Mouse (Mus musculus): ENCODE results near the gene Dicer1. TPM values are rescaled to one million over a fixed set of nuclear protein-coding genes. Genes with fewer than 3 reads are reported as not detected.

The Dicer1 gene
- polyA plus RNA-seq, 1 experiment from 2014 or later = 31.3 TPM

GRCm38 (mm10) chr12:104677371-104677924, 74.3 kb downstream of the Dicer1 start:
- no peak overlapping the region for H3K4me2 ChIP-seq (ENCODE audit: low read length)
- H3K9ac ChIP-seq (ENCODE audit: low read depth, low read length) = no peak overlapping the region
- peak; percentile 12; the same call in 1 of the 2 replicates for ATAC-seq
- peaks cover 6% of the 10 kb centered on the region for H3K4me1 ChIP-seq (ENCODE audit: control insufficient read depth, insufficient read depth, low read length)
- no peaks in the 10 kb centered on the region for H3K36me3 ChIP-seq (ENCODE audit: control insufficient read depth, insufficient read depth, low read length)
- no peaks in the 10 kb centered on the region for H3K9me3 ChIP-seq (replicated peaks; ENCODE audit: control insufficient read depth, low read length, poor library complexity, severe bottlenecking)
- no peak overlapping the region for H3K4me3 ChIP-seq (ENCODE audit: low read depth, low read length)
- H3K27ac ChIP-seq (ENCODE audit: low read length) = no peak overlapping the region
- WGBS = 87% methylated on average over 9 of the region's 9 CpGs
- no peaks in the 10 kb centered on the region for H3K27me3 ChIP-seq (ENCODE audit: control insufficient read depth, insufficient read depth, low read depth, low read length)

DNA sequence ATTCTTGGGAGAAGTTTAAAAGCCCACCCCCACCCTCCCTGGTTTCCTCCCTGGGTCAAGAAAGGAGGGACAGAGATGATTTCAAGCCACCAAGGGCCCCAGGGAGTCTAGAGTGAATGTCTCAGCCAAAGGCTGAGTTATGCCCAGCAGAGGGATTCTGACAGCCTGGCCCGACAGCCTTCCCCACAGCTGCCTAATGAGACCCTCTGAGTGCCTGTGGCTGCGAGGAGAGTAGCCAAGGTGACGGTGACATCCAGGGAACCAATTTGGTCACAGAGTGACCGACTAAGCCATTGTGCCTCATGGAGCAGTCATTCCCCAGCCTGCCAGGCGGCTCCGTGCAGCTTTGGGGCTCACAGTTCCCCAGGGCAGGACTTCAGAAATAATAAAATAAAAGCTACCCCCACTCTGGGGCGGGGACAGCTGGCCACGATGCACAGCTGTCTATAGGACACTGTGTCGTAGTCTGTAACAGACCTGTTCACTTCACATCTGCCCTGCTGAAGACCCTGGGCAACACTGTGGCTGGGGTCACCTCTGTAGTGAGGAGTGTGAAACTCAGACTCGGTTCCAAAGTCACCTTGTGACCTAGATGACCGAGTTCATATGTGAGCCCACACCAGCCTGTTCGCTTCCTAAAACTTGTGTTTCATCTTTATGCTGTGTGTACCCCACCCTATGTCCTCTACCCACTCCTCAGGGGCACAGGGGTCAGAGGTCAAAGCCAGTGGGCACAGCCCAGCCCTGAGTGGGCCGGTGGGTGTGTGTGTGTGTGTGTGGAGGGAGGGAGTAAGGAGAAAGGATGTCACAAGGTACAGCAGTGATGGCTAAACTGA, 75.0 kb downstream of the Dicer1 start:
- Histone ChIP-seq H3K4me3 (ENCODE audit: low read depth, low read length) (no peak overlapping the region), H3K36me3 (ENCODE audit: control insufficient read depth, insufficient read depth, low read length) (no peaks in the 10 kb centered on the region), H3K27me3 (ENCODE audit: control insufficient read depth, insufficient read depth, low read depth, low read length) (no peaks in the 10 kb centered on the region), H3K9ac (ENCODE audit: low read depth, low read length) (no peak overlapping the region), H3K27ac (ENCODE audit: low read length) (no peak overlapping the region), H3K4me1 (ENCODE audit: control insufficient read depth, insufficient read depth, low read length) (peaks cover 6% of the 10 kb centered on the region), H3K9me3 (replicated peaks; ENCODE audit: control insufficient read depth, low read length, poor library complexity, severe bottlenecking) (no peaks in the 10 kb centered on the region), H3K4me2 (ENCODE audit: low read length) (no peak overlapping the region)
- 60% methylated on average over 13 of the region's 13 CpGs for WGBS
- ATAC-seq = 0 out of 2 replicates have a peak, but pooled peaks have one; percentile 16

DNA sequence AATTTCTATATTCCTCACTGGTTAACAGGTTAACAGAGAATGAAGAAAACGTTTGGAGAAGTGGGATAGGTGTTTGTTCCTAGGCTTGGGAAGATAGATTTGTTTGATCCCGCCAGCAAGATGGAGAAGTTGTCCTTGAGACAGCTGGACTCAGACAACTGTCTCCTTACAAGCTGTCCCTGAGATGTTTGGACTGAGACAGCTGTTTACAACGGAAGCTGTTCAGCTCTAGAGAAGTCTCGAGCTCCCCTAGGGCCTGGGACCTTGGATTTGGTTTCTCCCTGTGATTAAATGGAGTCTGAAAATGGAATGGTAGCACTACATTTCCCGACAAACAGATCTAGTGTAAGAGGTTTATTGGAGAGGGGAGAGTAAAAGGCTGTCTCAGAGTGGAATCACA, 78.8 kb downstream of the Dicer1 start:
- Histone ChIP-seq H3K27me3 (ENCODE audit: control insufficient read depth, insufficient read depth, low read depth, low read length) (no peaks in the 10 kb centered on the region), H3K36me3 (ENCODE audit: control insufficient read depth, insufficient read depth, low read length) (no peaks in the 10 kb centered on the region), H3K4me2 (ENCODE audit: low read length) (no peak overlapping the region), H3K9me3 (replicated peaks; ENCODE audit: control insufficient read depth, low read length, poor library complexity, severe bottlenecking) (no peaks in the 10 kb centered on the region), H3K9ac (ENCODE audit: low read depth, low read length) (no peak overlapping the region), H3K4me1 (ENCODE audit: control insufficient read depth, insufficient read depth, low read length) (no peaks in the 10 kb centered on the region), H3K4me3 (ENCODE audit: low read depth, low read length) (no peak overlapping the region), H3K27ac (ENCODE audit: low read length) (no peak overlapping the region)
- no peak for ATAC-seq
- WGBS = 68% methylated on average over 5 of the region's 5 CpGs

DNA sequence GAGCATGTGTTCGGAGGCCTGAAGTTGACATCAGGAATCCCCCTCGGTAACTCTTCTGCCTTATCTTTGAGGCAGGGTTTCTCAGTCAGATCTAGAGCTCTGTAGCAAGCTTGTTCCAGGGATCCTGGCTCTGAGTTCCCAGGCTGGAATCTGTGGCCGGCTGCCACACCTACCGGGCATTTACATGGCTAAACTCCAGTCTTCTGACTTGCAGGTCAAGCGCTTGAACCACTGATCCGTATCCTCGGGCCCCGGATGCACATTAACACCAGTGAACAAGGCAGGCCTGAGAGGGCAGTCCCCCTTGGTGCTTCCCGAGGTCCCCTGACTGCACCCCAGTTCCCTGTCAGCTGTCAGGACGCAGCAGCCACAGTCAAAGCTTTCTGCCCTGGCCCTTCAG, 79.3 kb downstream of the Dicer1 start:
- WGBS = 59% methylated on average over 10 of the region's 10 CpGs
- no peaks in the 10 kb centered on the region for H3K27me3 ChIP-seq (ENCODE audit: control insufficient read depth, insufficient read depth, low read depth, low read length)
- no peak overlapping the region for H3K27ac ChIP-seq (ENCODE audit: low read length)
- no peak overlapping the region for H3K9ac ChIP-seq (ENCODE audit: low read depth, low read length)
- no peaks in the 10 kb centered on the region for H3K4me1 ChIP-seq (ENCODE audit: control insufficient read depth, insufficient read depth, low read length)
- H3K36me3 ChIP-seq (ENCODE audit: control insufficient read depth, insufficient read depth, low read length) = no peaks in the 10 kb centered on the region
- ATAC-seq = no peak
- no peak overlapping the region for H3K4me3 ChIP-seq (ENCODE audit: low read depth, low read length)
- no peaks in the 10 kb centered on the region for H3K9me3 ChIP-seq (replicated peaks; ENCODE audit: control insufficient read depth, low read length, poor library complexity, severe bottlenecking)
- no peak overlapping the region for H3K4me2 ChIP-seq (ENCODE audit: low read length)

DNA sequence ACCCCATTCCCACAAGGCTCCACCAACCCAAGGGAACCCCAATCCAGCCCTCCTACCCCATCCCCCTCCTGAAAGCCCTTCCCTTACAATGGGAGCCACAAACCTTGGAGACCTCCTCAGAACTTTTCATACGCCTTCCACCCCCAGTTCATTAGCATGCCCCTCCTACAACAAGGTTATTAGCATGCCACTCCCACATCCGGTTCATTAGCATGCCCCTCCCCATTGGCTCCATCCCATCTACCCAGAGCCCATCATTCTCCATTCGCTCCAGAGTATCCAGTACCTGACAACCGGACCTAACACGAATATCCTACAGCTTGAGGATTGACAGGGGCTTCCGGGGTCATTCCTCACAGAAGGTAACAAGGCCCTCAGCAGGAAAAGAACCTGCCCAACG, 83.9 kb downstream of the Dicer1 start:
- Histone ChIP-seq H3K27me3 (ENCODE audit: control insufficient read depth, insufficient read depth, low read depth, low read length) (no peaks in the 10 kb centered on the region), H3K27ac (ENCODE audit: low read length) (no peak overlapping the region), H3K4me3 (ENCODE audit: low read depth, low read length) (no peak overlapping the region), H3K4me2 (ENCODE audit: low read length) (no peak overlapping the region), H3K9ac (ENCODE audit: low read depth, low read length) (no peak overlapping the region), H3K9me3 (replicated peaks; ENCODE audit: control insufficient read depth, low read length, poor library complexity, severe bottlenecking) (no peaks in the 10 kb centered on the region), H3K36me3 (ENCODE audit: control insufficient read depth, insufficient read depth, low read length) (no peaks in the 10 kb centered on the region), H3K4me1 (ENCODE audit: control insufficient read depth, insufficient read depth, low read length) (no peaks in the 10 kb centered on the region)
- no peak for ATAC-seq
- WGBS = 79% methylated on average over 7 of the region's 7 CpGs

DNA sequence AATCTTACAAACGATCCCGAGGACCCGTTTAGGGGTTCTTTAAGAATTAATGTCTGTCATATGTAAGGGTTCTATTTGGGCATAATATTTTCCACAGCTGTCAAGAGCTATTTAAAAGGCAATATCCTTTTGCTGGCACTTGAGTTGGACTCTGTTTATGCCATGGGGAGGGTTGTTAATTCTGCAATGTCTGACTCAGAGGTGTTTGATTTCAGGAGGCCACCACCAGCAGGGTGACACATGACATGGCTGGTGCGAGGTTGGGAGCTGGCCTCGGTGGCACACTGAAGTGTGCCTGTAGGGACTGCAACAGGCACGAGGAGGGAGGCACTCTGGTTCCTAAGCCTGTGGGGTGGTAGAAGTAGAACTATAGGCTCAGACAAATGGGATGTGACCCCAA, 85.8 kb downstream of the Dicer1 start:
- Histone ChIP-seq H3K4me1 (ENCODE audit: control insufficient read depth, insufficient read depth, low read length) (no peaks in the 10 kb centered on the region), H3K9ac (ENCODE audit: low read depth, low read length) (no peak overlapping the region), H3K4me2 (ENCODE audit: low read length) (no peak overlapping the region), H3K27ac (ENCODE audit: low read length) (no peak overlapping the region), H3K4me3 (ENCODE audit: low read depth, low read length) (no peak overlapping the region), H3K36me3 (ENCODE audit: control insufficient read depth, insufficient read depth, low read length) (no peaks in the 10 kb centered on the region), H3K9me3 (replicated peaks; ENCODE audit: control insufficient read depth, low read length, poor library complexity, severe bottlenecking) (no peaks in the 10 kb centered on the region), H3K27me3 (ENCODE audit: control insufficient read depth, insufficient read depth, low read depth, low read length) (no peaks in the 10 kb centered on the region)
- no peak for ATAC-seq
- 83% methylated on average over 6 of the region's 6 CpGs for WGBS

- no peak for ATAC-seq
- WGBS = 88% methylated on average over 9 of the region's 9 CpGs
- Histone ChIP-seq H3K9ac (ENCODE audit: low read depth, low read length) (no peak overlapping the region), H3K27me3 (ENCODE audit: control insufficient read depth, insufficient read depth, low read depth, low read length) (no peaks in the 10 kb centered on the region), H3K4me3 (ENCODE audit: low read depth, low read length) (no peak overlapping the region), H3K9me3 (replicated peaks; ENCODE audit: control insufficient read depth, low read length, poor library complexity, severe bottlenecking) (no peaks in the 10 kb centered on the region), H3K4me2 (ENCODE audit: low read length) (no peak overlapping the region), H3K4me1 (ENCODE audit: control insufficient read depth, insufficient read depth, low read length) (no peaks in the 10 kb centered on the region), H3K36me3 (ENCODE audit: control insufficient read depth, insufficient read depth, low read length) (no peaks in the 10 kb centered on the region), H3K27ac (ENCODE audit: low read length) (no peak overlapping the region)
These were observed 86.2 kb downstream of the Dicer1 start for GRCm38 (mm10) chr12:104665521-104665920.

- H3K4me2 ChIP-seq (ENCODE audit: low read length) = no peak overlapping the region
- no peak overlapping the region for H3K9ac ChIP-seq (ENCODE audit: low read depth, low read length)
- no peaks in the 10 kb centered on the region for H3K9me3 ChIP-seq (replicated peaks; ENCODE audit: control insufficient read depth, low read length, poor library complexity, severe bottlenecking)
- H3K27me3 ChIP-seq (ENCODE audit: control insufficient read depth, insufficient read depth, low read depth, low read length) = no peaks in the 10 kb centered on the region
- no peak overlapping the region for H3K4me3 ChIP-seq (ENCODE audit: low read depth, low read length)
- no peak overlapping the region for H3K27ac ChIP-seq (ENCODE audit: low read length)
- no peaks in the 10 kb centered on the region for H3K4me1 ChIP-seq (ENCODE audit: control insufficient read depth, insufficient read depth, low read length)
- ATAC-seq = no peak
- no peaks in the 10 kb centered on the region for H3K36me3 ChIP-seq (ENCODE audit: control insufficient read depth, insufficient read depth, low read length)
- 88% methylated on average over 2 of the region's 2 CpGs for WGBS
These were observed 95.6 kb downstream of the Dicer1 start for GRCm38 (mm10) chr12:104656146-104656545.

DNA sequence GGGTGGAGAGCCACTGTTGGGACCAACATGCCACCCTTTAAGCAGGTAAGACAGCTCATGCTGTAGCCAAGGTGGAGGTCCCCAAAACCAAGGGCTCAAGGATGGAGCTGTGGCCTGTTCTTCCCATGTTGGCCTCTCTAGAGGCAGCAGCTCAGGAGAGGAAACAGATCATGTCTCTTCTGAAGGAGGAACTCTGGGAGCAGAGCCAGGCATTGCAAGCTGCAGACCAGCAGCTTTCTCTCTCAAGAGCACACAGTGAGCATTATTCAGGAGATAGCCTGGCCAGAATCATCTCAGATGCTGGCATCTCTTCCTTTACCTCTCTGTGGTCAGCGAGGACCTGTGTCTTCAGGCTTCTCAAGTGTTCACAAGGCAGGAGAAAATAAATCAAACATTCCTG, 96.7 kb downstream of the Dicer1 start:
- no peak for ATAC-seq
- Histone ChIP-seq H3K27ac (ENCODE audit: low read length) (no peak overlapping the region), H3K4me1 (ENCODE audit: control insufficient read depth, insufficient read depth, low read length) (peaks cover 4% of the 10 kb centered on the region; the same call in 1 of the 2 replicates), H3K9me3 (replicated peaks; ENCODE audit: control insufficient read depth, low read length, poor library complexity, severe bottlenecking) (no peaks in the 10 kb centered on the region), H3K36me3 (ENCODE audit: control insufficient read depth, insufficient read depth, low read length) (no peaks in the 10 kb centered on the region), H3K9ac (ENCODE audit: low read depth, low read length) (no peak overlapping the region), H3K27me3 (ENCODE audit: control insufficient read depth, insufficient read depth, low read depth, low read length) (no peaks in the 10 kb centered on the region), H3K4me3 (ENCODE audit: low read depth, low read length) (no peak overlapping the region), H3K4me2 (ENCODE audit: low read length) (no peak overlapping the region)
- WGBS = 83% methylated on average over 1 of the region's 1 CpGs
